Mouse (Mus musculus): Measurements from ENCODE around the gene Bdkrb2. TPM values are rescaled to one million over a fixed set of nuclear protein-coding genes. Genes with fewer than 3 reads are reported as not detected.

Bdkrb2 gene
- polyA plus RNA-seq, 1 experiment from 2014 or later = 0.91 TPM

DNA sequence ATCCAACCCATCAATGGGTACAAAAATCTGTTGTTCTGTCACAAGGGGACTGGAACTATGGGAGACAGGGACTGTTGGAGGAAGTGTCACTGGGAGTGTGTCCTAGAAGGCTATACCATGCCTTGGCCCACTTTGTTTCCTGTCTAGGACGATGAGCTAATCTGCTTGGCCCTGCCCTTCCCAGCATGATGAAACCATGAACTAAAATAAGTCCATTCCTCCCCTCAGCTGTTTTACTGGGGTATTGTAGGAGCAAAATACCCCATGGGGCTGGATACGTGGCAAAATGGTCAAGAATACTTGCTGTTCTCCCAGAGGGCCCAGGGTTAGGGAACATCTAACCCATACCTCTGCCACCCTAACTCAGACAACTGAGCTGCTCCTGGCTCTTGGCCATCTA lies 15.0 kb upstream of the Bdkrb2 start:
- ATAC-seq (ENCODE audit: extremely low read depth, insufficient number of reproducible peaks, low FRiP score, low TSS enrichment) = no peak

DNA sequence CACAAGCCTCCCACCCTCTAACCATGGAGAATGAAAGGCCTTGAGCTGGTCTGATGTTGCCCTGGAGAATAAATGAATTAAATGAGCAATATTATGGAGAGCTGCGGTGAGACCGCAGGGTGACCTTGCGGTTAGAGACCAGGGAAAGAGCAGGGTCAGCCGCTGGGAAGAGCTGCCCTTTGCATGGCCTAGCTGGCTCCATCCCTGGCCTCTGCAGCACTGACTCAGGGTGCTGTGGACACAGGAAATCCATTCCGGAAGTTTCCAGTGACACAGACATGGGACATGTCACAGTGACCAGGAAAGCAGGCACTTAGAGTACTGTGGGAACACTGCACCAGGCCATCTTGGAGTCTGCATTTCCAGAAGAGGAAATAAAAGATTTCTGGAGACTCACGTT lies 14.1 kb upstream of the Bdkrb2 start:
- Histone ChIP-seq H3K27ac (replicated peaks) (no peak overlapping the region), H3K27me3 (replicated peaks) (peaks cover 32% of the 10 kb centered on the region), H3K4me3 (no peak overlapping the region), H3K9me3 (no peaks in the 10 kb centered on the region), H3K4me1 (peaks cover 67% of the 10 kb centered on the region), H3K36me3 (no peaks in the 10 kb centered on the region), H3K4me2 (no peak overlapping the region), H3K9ac (no peak overlapping the region)
- 75% methylated on average over 6 of the region's 6 CpGs for WGBS
- no peak for ATAC-seq (ENCODE audit: extremely low read depth, insufficient number of reproducible peaks, low FRiP score, low TSS enrichment)

More for the DNA sequence above, 15.0 kb upstream of the Bdkrb2 start:
- Histone ChIP-seq H3K4me2 (no peak overlapping the region), H3K27ac (replicated peaks) (no peak overlapping the region), H3K9ac (no peak overlapping the region), H3K36me3 (no peaks in the 10 kb centered on the region), H3K9me3 (no peaks in the 10 kb centered on the region), H3K4me3 (no peak overlapping the region), H3K4me1 (peaks cover 66% of the 10 kb centered on the region), H3K27me3 (replicated peaks) (peaks cover 36% of the 10 kb centered on the region)
- 35% methylated on average over 2 of the region's 2 CpGs for WGBS

DNA sequence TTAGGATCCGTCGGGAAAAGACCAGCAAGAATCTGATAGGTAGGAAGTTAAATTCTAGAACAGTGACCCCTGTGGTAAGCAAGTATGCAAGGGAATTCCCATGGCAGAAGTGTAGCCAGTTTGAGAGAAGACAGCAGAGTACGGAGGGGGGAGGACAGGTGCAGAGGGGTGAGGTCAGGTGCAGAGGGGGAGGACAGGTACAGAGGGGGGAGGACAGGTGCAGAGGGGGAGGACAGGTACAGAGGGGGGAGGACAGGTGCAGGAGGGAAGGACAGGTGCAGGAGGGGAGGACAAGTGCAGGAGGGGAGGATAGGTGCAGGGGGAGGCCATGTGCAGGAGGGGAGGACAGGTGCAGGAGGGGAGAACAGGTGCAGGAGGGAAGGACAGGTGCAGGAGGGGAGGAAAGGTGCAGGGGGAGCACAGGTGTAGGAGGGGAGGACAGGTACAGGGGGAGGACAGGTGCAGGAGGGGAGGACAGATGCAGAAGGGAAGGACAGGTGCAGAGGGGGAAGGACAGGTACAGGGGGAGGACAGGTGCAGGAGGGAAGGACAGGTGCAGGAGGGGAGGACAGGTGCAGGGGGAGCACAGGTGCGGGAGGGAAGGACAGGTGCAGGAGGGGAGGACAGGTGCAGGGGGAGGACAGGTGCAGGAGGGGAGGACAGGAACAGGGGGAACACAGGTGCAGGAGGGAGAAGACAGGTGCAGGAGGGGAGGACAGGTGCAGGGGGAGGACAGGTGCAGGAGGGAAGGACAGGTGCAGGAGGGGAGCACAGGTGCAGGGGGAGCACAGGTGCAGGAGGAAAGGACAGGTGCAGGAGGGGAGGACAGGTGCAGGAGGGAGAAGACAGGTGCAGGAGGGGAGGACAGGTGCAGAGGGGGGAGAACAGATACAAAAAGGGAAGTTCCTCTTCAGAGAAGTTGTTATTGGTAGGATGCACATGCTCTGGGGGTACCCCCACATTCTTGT lies 12.9 kb upstream of the Bdkrb2 start:
- no peak for ATAC-seq (ENCODE audit: extremely low read depth, insufficient number of reproducible peaks, low FRiP score, low TSS enrichment)
- WGBS = 62% methylated on average over 4 of the region's 4 CpGs
- Histone ChIP-seq H3K27ac (replicated peaks) (no peak overlapping the region), H3K27me3 (replicated peaks) (peaks cover 26% of the 10 kb centered on the region), H3K9ac (no peak overlapping the region), H3K4me2 (no peak overlapping the region), H3K9me3 (no peaks in the 10 kb centered on the region), H3K4me1 (peaks cover 72% of the 10 kb centered on the region), H3K4me3 (no peak overlapping the region), H3K36me3 (no peaks in the 10 kb centered on the region)

DNA sequence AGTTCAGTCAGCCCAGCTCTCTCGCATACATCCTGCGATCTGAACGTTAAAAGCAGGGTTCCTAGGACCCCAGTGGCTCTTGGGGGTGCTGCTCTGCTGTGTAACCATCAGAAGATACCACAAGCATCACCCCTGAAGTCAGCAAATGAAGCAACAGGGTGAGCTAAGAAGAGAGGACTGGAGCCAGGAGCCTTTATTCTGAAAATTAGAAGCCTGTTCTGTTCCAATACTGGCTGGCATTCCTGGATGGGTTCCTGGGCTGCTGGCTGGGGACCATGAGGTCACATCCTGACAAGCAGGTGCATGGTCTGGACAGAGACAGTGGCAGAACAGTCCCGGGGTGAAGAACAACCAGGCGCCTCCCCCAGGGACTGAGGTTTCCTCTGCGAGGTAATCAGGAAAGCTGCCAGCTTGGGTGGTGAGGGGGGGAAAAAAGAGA lies 11.5 kb upstream of the Bdkrb2 start:
- Histone ChIP-seq H3K9me3 (no peaks in the 10 kb centered on the region), H3K27me3 (replicated peaks) (peaks cover 26% of the 10 kb centered on the region), H3K4me1 (peaks cover 72% of the 10 kb centered on the region), H3K9ac (no peak overlapping the region), H3K27ac (replicated peaks) (0 out of 2 replicates have a peak overlapping the region, but pooled peaks have one; percentile 7), H3K36me3 (no peaks in the 10 kb centered on the region), H3K4me2 (no peak overlapping the region), H3K4me3 (no peak overlapping the region)
- ATAC-seq (ENCODE audit: extremely low read depth, insufficient number of reproducible peaks, low FRiP score, low TSS enrichment) = no peak
- WGBS = 28% methylated on average over 6 of the region's 6 CpGs

DNA sequence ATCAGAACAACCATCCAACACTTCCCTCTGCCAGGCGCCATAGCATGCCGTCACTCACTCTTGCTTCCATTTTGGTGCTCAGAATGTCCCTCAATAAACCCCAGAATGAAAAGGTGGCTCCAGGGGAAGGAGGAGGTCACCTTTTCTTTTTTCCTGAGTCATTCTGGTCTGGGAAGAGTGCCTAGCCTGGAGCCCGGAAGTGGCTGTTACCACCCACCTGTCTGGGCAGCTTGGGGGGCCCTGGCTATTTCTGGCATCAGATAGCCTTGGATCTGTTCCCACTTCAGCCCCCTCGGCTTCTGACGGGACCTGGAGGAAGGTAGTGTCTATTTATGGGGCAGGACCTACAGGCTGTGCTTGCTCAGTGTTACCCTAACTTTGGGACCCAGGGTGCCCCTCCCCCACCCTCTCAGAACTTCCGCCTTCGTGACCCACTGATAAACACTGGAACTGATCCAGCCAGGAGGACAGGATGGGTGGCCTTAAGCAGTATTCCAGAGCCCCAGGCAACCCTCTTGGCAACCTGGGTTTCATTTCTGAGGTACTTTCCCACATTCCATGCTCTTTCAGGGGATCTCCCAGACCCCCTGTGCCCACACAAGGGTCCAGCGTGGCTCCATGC lies 8.8 kb upstream of the Bdkrb2 start:
- Histone ChIP-seq H3K27ac (replicated peaks) (peak overlapping the region; percentile 91), H3K9me3 (no peaks in the 10 kb centered on the region), H3K4me1 (peaks cover 59% of the 10 kb centered on the region), H3K9ac (peak overlapping the region; percentile 44; the same call in 1 of the 2 replicates), H3K4me2 (no peak overlapping the region; the same call in 1 of the 2 replicates), H3K4me3 (no peak overlapping the region), H3K27me3 (replicated peaks) (peaks cover 9% of the 10 kb centered on the region; the same call in 1 of the 2 replicates), H3K36me3 (no peaks in the 10 kb centered on the region)
- WGBS = 37% methylated on average over 8 of the region's 8 CpGs
- ATAC-seq (ENCODE audit: extremely low read depth, insufficient number of reproducible peaks, low FRiP score, low TSS enrichment) = no peak

DNA sequence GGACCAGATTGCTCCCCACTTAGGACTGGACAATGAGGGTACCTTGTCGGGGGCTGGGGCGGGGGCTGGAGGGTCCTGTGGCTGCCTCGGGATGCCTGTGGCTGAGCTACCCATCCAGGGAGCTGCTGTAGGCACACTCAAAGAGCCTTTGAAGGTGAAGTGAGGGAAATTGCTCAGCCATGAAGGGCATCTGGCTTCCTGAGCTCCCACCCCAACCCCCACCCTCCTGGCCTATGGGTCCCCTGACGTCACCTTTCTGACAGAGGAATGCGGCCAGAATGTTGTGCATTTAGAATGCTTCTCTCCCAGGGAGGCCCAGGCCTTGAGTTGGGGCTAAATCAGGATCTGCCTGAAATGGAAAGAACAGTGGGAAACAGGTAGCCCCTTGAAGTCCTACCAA lies 7.9 kb upstream of the Bdkrb2 start:
- H3K9ac ChIP-seq = peak overlapping the region; percentile 44; the same call in 1 of the 2 replicates
- no peak for ATAC-seq (ENCODE audit: extremely low read depth, insufficient number of reproducible peaks, low FRiP score, low TSS enrichment)
- WGBS = 30% methylated on average over 5 of the region's 5 CpGs
- H3K36me3 ChIP-seq = no peaks in the 10 kb centered on the region
- no peak overlapping the region; the same call in 1 of the 2 replicates for H3K4me2 ChIP-seq
- H3K4me1 ChIP-seq = peaks cover 56% of the 10 kb centered on the region
- 0 out of 2 replicates have a peak, but pooled peaks cover 5% of the 10 kb centered on the region for H3K27me3 ChIP-seq (replicated peaks)
- peak overlapping the region; percentile 91 for H3K27ac ChIP-seq (replicated peaks)
- no peaks in the 10 kb centered on the region for H3K9me3 ChIP-seq
- no peak overlapping the region for H3K4me3 ChIP-seq

DNA sequence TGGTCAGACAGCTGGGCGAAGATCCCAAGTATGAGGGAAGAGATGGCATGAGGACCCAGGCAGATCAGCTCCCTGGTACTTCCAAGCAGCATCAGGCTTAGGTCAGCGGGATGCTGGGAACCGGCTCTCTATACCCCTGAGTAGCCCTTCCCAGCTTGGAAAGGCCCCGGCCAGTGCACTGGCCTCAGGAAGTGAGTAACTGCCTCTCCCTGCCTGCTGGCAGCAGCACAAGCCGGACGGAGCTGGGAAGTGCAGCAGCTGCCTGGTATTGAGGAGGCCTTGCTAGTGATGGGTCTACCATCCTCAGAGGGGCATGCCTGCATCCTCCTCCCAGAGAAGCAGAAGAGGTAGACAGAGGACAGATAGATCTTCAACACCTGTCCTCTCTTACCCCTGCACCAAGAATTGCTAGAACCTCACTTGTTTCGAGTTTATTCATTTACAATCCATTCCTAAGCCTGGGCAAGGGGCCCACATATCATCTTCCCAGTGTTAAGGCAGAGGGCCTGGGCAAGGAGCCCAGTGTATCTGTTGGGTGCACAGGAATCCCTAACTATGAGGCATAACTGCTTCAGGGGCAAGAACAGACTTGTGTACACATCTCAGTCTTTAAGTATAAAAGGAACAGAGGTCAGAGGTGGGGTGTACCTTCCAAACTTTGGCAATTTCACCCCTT lies 5.6 kb upstream of the Bdkrb2 start:
- no peaks in the 10 kb centered on the region for H3K9me3 ChIP-seq
- H3K36me3 ChIP-seq = no peaks in the 10 kb centered on the region
- H3K9ac ChIP-seq = peak overlapping the region; percentile 50; the same call in 1 of the 2 replicates
- H3K4me1 ChIP-seq = peaks cover 61% of the 10 kb centered on the region
- no peak overlapping the region for H3K4me2 ChIP-seq
- no peak overlapping the region for H3K4me3 ChIP-seq
- ATAC-seq (ENCODE audit: extremely low read depth, insufficient number of reproducible peaks, low FRiP score, low TSS enrichment) = no peak
- peak overlapping the region; percentile 91; the same call in 1 of the 2 replicates for H3K27ac ChIP-seq (replicated peaks)
- peaks cover 23% of the 10 kb centered on the region for H3K27me3 ChIP-seq (replicated peaks)
- 57% methylated on average over 7 of the region's 7 CpGs for WGBS

DNA sequence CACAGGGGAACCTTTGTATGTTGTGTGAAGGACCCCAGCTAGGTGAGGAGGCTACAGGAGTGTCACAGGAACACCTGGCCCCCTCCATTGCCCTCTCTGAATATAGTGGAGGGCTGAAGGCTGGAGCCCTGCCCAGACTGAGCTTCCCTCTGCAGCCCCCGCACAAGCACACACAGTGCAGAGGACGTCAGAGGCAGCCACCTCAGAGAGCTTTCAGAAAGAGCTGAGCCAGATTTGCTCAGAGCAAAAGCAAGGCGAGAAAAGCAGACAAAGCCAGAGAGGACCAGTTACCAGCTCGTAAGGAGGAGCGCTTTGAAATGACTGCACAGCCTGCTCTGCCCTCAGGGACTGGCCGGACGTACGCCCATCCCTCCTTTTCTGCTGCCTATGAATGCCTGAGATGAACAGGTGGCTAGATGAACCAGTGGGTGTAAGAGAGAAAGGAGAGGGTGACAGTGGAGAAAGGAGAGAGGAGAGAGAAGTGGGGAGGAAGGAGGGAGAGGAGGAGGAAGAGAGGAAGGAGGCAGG lies 2.0 kb upstream of the Bdkrb2 start:
- no peak overlapping the region for H3K4me2 ChIP-seq
- no peak overlapping the region for H3K9ac ChIP-seq
- H3K4me1 ChIP-seq = peaks cover 57% of the 10 kb centered on the region
- 39% methylated on average over 8 of the region's 8 CpGs for WGBS
- H3K27ac ChIP-seq (replicated peaks) = no peak overlapping the region
- ATAC-seq (ENCODE audit: extremely low read depth, insufficient number of reproducible peaks, low FRiP score, low TSS enrichment) = no peak
- no peaks in the 10 kb centered on the region for H3K9me3 ChIP-seq
- no peak overlapping the region for H3K4me3 ChIP-seq
- H3K36me3 ChIP-seq = no peaks in the 10 kb centered on the region
- H3K27me3 ChIP-seq (replicated peaks) = peaks cover 52% of the 10 kb centered on the region

DNA sequence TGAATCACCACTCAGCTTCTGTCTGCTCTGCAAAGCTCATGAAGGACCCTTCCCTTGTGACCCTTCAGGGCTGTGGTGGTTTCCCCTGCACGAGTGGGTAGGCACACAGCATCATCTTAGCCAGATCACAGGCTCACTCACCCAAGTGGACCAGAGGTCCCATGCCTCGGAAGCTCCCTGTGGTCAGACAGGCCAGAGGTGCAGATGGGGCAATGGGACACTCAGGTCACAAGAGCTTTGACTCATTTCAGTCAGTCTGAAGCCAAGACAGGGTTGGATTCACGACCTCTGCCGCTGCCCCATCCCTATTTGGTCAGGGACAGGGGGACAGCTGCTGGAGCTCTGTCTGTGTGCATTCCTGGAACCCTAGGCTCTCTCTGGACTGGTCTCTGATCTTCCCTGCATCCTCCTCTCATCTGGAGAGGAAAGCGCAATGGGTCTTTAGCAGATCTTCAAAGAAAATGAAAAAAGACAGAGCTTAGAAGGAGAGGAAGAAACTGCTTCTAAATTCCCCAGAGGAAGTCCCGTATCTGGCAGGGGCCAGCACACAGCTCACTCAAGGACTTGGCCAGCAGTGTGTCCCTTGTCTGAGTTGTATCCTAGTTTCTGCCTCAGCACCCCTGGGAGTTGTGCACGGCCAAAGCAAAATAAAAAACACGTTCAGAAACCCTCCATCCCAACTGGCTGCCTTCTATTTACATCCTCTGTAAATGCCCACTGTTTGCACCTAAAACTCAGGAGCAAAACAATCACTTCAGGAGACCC lies 788 bp upstream of the Bdkrb2 start:
- H3K9ac ChIP-seq = peak overlapping the region; percentile 60
- peak overlapping the region; percentile 44 for H3K4me3 ChIP-seq
- no peaks in the 10 kb centered on the region for H3K36me3 ChIP-seq
- ATAC-seq (ENCODE audit: extremely low read depth, insufficient number of reproducible peaks, low FRiP score, low TSS enrichment) = no peak
- peak overlapping the region; percentile 66 for H3K4me2 ChIP-seq
- peaks cover 7% of the 10 kb centered on the region for H3K9me3 ChIP-seq
- H3K27me3 ChIP-seq (replicated peaks) = peaks cover 52% of the 10 kb centered on the region
- H3K27ac ChIP-seq (replicated peaks) = no peak overlapping the region
- peaks cover 48% of the 10 kb centered on the region for H3K4me1 ChIP-seq
- 28% methylated on average over 8 of the region's 8 CpGs for WGBS

DNA sequence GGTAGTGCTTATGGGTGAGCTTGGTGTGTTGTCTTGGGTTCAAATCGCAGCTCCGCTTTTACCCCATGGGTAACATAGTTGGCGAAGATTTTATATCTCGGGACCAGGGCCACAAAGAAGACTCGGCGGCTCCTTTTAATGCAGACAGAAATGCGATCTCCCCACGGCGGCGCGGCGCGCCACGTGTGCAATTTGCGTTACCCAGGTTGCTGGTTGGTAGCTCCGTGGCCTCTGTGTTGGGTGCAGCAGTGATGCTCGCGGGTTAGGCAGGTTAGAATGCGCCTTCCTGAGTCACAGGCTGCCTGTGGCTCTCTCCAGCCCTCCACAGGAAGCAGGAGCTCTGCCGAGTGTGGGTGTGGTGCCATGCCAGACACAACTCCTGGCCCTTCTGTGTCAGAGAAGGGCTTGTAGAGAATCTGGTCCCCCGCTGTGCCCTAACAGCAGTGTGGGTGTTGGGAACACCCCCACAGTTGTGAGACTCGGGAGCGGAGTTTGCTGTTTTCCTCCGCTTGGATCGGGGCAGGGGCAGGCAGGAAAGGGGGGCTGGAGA lies 775 bp downstream of the Bdkrb2 start:
- ATAC-seq (ENCODE audit: extremely low read depth, insufficient number of reproducible peaks, low FRiP score, low TSS enrichment) = no peak
- Histone ChIP-seq H3K4me3 (peak overlapping the region; percentile 44), H3K36me3 (no peaks in the 10 kb centered on the region), H3K9me3 (peaks cover 9% of the 10 kb centered on the region), H3K9ac (peak overlapping the region; percentile 60), H3K27me3 (replicated peaks) (peaks cover 52% of the 10 kb centered on the region), H3K4me1 (peaks cover 40% of the 10 kb centered on the region), H3K4me2 (peak overlapping the region; percentile 66), H3K27ac (replicated peaks) (no peak overlapping the region)
- WGBS = 10% methylated on average over 25 of the region's 25 CpGs
